Mouse (Mus musculus): ENCODE results near the gene D17H6S53E. TPM values are rescaled to one million over a fixed set of nuclear protein-coding genes. Genes with fewer than 3 reads are reported as not detected.

Gene D17H6S53E
- polyA plus RNA-seq (2015; fragmentation: Nextera tagmentation; extraction: Ambion mirVana) = 10.5 and 11.9 TPM in 2 replicates

- peak; percentile 27 for ATAC-seq (replicated peaks; ENCODE audit: low FRiP score, low read depth)
- peak within 1 kb of the TSS; percentile 62 for H3K4me2 ChIP-seq (ENCODE audit: low read length)
- DNase-seq (ENCODE audit: low spot score) = peak; percentile 83
- peaks cover 11% of the 10 kb centered on the region; the same call in 1 of the 2 replicates for H3K36me3 ChIP-seq (ENCODE audit: insufficient read depth, low read length)
- peak within 1 kb of the TSS; percentile 53 for H3K4me3 ChIP-seq (replicated peaks; ENCODE audit: low read depth, low read length)
- H3K9me3 ChIP-seq (replicated peaks; ENCODE audit: low read length) = no peaks in the 10 kb centered on the region
- peaks cover 20% of the 10 kb centered on the region for H3K4me1 ChIP-seq (replicated peaks; ENCODE audit: insufficient read depth, low read length)
- WGBS = under 1% methylated on average over 36 of the region's 36 CpGs
- H3K27me3 ChIP-seq (ENCODE audit: insufficient read depth, low read length) = no peaks in the 10 kb centered on the region
- H3K27ac ChIP-seq = peak within 1 kb of the TSS; percentile 89
- peak; percentile 5; the same call in 1 of the 2 replicates for TF ChIP-seq CTCF (IDR thresholded peaks at IDR 0.05; ENCODE audit: low read depth)
- peak within 1 kb of the TSS; percentile 69 for H3K9ac ChIP-seq (ENCODE audit: low read depth, low read length)
These were observed at the start of gene D17H6S53E for GRCm38 (mm10) chr17:35126206-35126611. Gene D17H6S53E, plus strand, starts transcription at chr17:35126373.

GRCm38 (mm10) chr17:35076507-35077176 lies 49.5 kb upstream of the D17H6S53E start, which contains the start of gene Ly6g6e:
Gene Ly6g6e, plus strand, starts transcription at chr17:35076902.
- no peak for DNase-seq (ENCODE audit: low spot score)
- Histone ChIP-seq H3K4me1 (replicated peaks; ENCODE audit: insufficient read depth, low read length) (peaks cover 3% of the 10 kb centered on the region; the same call in 1 of the 2 replicates), H3K9me3 (replicated peaks; ENCODE audit: low read length) (no peaks in the 10 kb centered on the region), H3K27me3 (ENCODE audit: insufficient read depth, low read length) (no peaks in the 10 kb centered on the region; the same call in 1 of the 2 replicates), H3K9ac (ENCODE audit: low read depth, low read length) (peak within 1 kb of the TSS; percentile 50), H3K36me3 (ENCODE audit: insufficient read depth, low read length) (no peaks in the 10 kb centered on the region), H3K4me2 (ENCODE audit: low read length) (peak within 1 kb of the TSS; percentile 55), H3K4me3 (replicated peaks; ENCODE audit: low read depth, low read length) (peak within 1 kb of the TSS; percentile 22), H3K27ac (peak within 1 kb of the TSS; percentile 72)
- no peak for TF ChIP-seq CTCF (IDR thresholded peaks at IDR 0.05; ENCODE audit: low read depth)
- ATAC-seq (replicated peaks; ENCODE audit: low FRiP score, low read depth) = no peak
- 32% methylated on average over 10 of the region's 10 CpGs for WGBS

GRCm38 (mm10) chr17:35077285-35077684 lies 48.9 kb upstream of the D17H6S53E start:
- DNase-seq (ENCODE audit: low spot score) (no peak), ATAC-seq (replicated peaks; ENCODE audit: low FRiP score, low read depth) (no peak)
- Histone ChIP-seq H3K27me3 (ENCODE audit: insufficient read depth, low read length) (no peaks in the 10 kb centered on the region; the same call in 1 of the 2 replicates), H3K4me2 (ENCODE audit: low read length) (peak overlapping the region; percentile 55), H3K36me3 (ENCODE audit: insufficient read depth, low read length) (no peaks in the 10 kb centered on the region), H3K9ac (ENCODE audit: low read depth, low read length) (peak overlapping the region; percentile 25; the same call in 1 of the 2 replicates), H3K27ac (peak overlapping the region; percentile 72), H3K4me3 (replicated peaks; ENCODE audit: low read depth, low read length) (peak overlapping the region; percentile 22), H3K9me3 (replicated peaks; ENCODE audit: low read length) (no peaks in the 10 kb centered on the region), H3K4me1 (replicated peaks; ENCODE audit: insufficient read depth, low read length) (peaks cover 3% of the 10 kb centered on the region; the same call in 1 of the 2 replicates)
- WGBS = 3% methylated on average over 2 of the region's 2 CpGs
- no peak for TF ChIP-seq CTCF (IDR thresholded peaks at IDR 0.05; ENCODE audit: low read depth)

GRCm38 (mm10) chr17:35077786-35078233 lies 48.4 kb upstream of the D17H6S53E start, which contains the start of gene Ly6g6d:
Gene Ly6g6d, minus strand, starts transcription at chr17:35078065.
- TF ChIP-seq CTCF (IDR thresholded peaks at IDR 0.05; ENCODE audit: low read depth) = peak; percentile 76
- WGBS = under 1% methylated on average over 14 of the region's 14 CpGs
- H3K9ac ChIP-seq (ENCODE audit: low read depth, low read length) = peak within 1 kb of the TSS; percentile 50
- DNase-seq (ENCODE audit: low spot score) (peak; percentile 86), ATAC-seq (replicated peaks; ENCODE audit: low FRiP score, low read depth) (peak; percentile 87)
- no peaks in the 10 kb centered on the region for H3K9me3 ChIP-seq (replicated peaks; ENCODE audit: low read length)
- H3K27me3 ChIP-seq (ENCODE audit: insufficient read depth, low read length) = no peaks in the 10 kb centered on the region; the same call in 1 of the 2 replicates
- H3K4me1 ChIP-seq (replicated peaks; ENCODE audit: insufficient read depth, low read length) = peaks cover 3% of the 10 kb centered on the region; the same call in 1 of the 2 replicates
- H3K4me2 ChIP-seq (ENCODE audit: low read length) = peak within 1 kb of the TSS; percentile 55
- peak within 1 kb of the TSS; percentile 72 for H3K27ac ChIP-seq
- no peaks in the 10 kb centered on the region for H3K36me3 ChIP-seq (ENCODE audit: insufficient read depth, low read length)
- H3K4me3 ChIP-seq (replicated peaks; ENCODE audit: low read depth, low read length) = peak within 1 kb of the TSS; percentile 22

DNA sequence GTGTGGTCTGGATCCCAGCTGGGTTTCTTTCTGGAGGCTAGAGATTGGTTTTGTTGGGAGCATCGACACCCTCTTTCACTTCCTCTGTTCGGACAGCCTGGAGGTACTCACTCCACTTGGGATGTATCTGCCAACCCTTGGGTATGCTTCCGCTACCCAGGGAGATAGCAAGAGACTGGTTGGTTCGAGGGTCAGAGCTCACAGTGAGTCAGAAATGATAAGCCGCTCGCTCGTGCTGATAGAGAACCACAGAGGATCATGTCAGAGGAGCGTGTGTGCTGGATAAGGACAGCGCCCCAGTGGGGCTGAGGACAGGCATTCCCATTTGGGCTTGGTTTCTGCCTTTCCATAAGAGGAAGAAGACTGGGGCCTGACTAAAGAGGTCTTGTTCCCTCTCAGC lies 46.4 kb upstream of the D17H6S53E start:
- Histone ChIP-seq H3K4me2 (ENCODE audit: low read length) (no peak overlapping the region), H3K27me3 (ENCODE audit: insufficient read depth, low read length) (no peaks in the 10 kb centered on the region; the same call in 1 of the 2 replicates), H3K4me3 (replicated peaks; ENCODE audit: low read depth, low read length) (no peak overlapping the region), H3K27ac (no peak overlapping the region), H3K4me1 (replicated peaks; ENCODE audit: insufficient read depth, low read length) (peaks cover 3% of the 10 kb centered on the region; the same call in 1 of the 2 replicates), H3K9ac (ENCODE audit: low read depth, low read length) (no peak overlapping the region), H3K36me3 (ENCODE audit: insufficient read depth, low read length) (no peaks in the 10 kb centered on the region), H3K9me3 (replicated peaks; ENCODE audit: low read length) (no peaks in the 10 kb centered on the region)
- ATAC-seq (replicated peaks; ENCODE audit: low FRiP score, low read depth) (no peak), DNase-seq (ENCODE audit: low spot score) (no peak)
- no peak for TF ChIP-seq CTCF (IDR thresholded peaks at IDR 0.05; ENCODE audit: low read depth)
- WGBS = 66% methylated on average over 9 of the region's 9 CpGs

GRCm38 (mm10) chr17:35080248-35080647 lies 45.9 kb upstream of the D17H6S53E start:
- Histone ChIP-seq H3K9ac (ENCODE audit: low read depth, low read length) (no peak overlapping the region), H3K9me3 (replicated peaks; ENCODE audit: low read length) (no peaks in the 10 kb centered on the region), H3K27me3 (ENCODE audit: insufficient read depth, low read length) (no peaks in the 10 kb centered on the region; the same call in 1 of the 2 replicates), H3K36me3 (ENCODE audit: insufficient read depth, low read length) (no peaks in the 10 kb centered on the region), H3K4me1 (replicated peaks; ENCODE audit: insufficient read depth, low read length) (peaks cover 3% of the 10 kb centered on the region; the same call in 1 of the 2 replicates), H3K4me3 (replicated peaks; ENCODE audit: low read depth, low read length) (no peak overlapping the region), H3K4me2 (ENCODE audit: low read length) (no peak overlapping the region), H3K27ac (no peak overlapping the region)
- DNase-seq (ENCODE audit: low spot score) (no peak), ATAC-seq (replicated peaks; ENCODE audit: low FRiP score, low read depth) (no peak)
- no peak for TF ChIP-seq CTCF (IDR thresholded peaks at IDR 0.05; ENCODE audit: low read depth)
- 40% methylated on average over 6 of the region's 6 CpGs for WGBS
